Mouse (Mus musculus): ENCODE data around the gene Fbxl17. TPM values are rescaled to one million over a fixed set of nuclear protein-coding genes. Genes with fewer than 3 reads are reported as not detected.

Gene Fbxl17
- total RNA-seq, 2 experiments from 2014 or later = 33.2 to 36.1 TPM

DNA sequence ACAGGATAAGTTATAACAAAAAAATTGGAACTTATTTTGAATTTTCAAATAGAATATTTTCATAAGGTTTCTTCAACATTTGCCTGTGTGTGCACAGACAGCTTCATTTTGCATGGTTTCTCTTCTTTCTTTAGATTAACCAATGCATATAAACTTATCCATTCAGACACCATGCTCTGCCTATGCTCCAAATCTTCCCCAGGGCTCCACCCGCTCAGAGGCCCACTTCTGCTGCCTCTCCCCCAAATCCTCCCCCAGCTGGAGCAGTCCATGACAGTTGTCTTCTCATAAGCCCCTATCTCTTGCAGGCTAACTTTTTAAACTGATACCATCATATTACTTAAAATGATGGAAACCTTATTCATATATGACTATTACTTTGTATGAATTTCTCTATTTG is 282.8 kb downstream of the Fbxl17 start:
- no peak for DNase-seq

DNA sequence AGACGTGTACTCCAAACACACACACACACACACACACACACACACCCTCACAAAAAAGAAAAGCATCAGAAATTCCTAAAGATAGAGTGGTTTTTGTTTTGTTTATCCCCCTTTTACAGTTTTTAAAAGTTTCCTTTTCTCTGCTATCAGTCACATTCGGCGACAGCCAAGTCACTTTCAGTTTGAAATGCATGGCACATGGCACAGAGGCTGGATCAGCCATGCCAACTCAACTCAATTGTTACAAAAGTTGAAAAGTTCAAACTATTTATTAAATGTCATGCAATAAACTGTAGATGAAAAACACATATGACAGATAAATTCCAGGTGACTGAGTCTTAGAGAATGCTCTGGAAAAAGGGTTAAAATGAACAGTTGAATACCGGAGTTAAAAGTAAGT is 287.8 kb downstream of the Fbxl17 start:
- no peak for DNase-seq

DNA sequence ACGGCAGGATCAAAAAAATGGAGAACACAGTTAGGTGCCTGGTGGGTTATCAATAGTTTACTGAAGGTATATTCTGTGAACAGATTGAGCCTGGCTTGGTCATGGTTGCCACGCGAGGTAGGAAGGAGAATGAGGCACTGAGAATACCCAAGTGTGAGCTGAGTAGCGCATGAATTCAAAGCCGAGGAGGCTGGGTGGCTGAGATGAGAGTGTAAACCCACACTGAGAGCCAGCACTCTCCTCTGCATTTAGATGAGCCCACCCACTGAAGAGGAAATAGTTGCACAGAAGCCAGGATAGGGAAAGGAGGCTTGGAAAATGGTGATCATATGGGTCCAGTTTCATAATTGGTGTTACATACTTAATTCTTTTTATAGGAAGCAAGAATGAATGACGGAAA is 290.7 kb downstream of the Fbxl17 start:
- no peak for DNase-seq

DNA sequence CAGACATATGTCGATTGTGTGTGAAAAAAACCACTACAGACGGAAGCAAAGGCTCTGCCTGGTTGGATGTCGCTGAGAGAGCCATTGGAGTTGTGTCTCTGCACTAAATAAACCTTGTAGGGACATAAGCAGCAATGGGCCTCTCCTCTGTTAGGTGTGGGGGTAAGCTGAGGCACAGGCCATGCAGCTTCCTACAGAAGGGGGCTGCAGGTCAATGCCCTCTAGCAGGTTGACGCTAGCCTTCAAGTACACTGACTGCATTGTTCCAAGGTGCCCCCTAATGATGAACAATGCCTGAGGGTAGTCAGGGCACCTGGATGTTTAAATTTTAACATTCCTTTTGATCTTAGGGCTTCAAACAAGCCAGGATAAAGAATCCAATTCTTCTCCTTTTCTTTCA is 291.5 kb downstream of the Fbxl17 start:
- no peak for DNase-seq

DNA sequence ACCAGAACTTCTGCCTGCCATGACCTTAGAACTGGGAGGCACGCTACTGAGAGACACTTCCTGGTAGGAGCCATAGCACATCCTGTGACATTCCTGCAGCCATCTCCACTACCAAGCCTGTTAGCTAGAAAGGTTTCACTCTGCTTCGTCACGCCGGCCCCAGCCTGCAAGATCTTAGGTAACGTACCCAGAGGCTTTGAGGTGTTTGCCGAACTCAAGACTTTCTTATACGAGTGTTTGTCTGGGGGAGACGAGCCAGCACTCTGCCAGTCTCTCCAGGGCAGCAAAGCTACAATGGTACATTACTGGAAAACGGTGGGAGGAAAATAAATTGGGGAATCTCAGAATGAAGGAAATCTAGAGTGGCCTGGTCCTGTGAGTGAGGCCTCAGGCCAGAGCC is 292.1 kb downstream of the Fbxl17 start:
- DNase-seq = no peak

DNA sequence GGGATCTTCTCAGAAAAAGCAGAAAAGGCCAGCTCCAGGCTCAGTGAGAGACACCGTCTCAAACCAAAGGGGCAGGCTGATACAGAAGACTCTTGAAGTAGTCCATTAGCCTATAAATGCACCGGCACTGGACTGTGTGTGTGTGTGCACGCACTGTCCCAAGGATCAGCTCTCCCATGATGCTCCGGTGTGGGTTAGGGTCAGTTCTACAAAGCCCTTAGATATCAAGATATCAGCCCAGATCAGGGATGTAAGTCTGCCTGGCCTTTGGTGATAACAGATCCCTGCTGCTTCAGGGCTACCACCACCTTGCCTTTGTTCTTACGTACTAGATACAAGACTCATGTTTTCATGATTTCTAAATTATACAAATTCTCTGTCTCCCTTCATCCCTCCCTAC is 294.5 kb downstream of the Fbxl17 start:
- no peak for DNase-seq

DNA sequence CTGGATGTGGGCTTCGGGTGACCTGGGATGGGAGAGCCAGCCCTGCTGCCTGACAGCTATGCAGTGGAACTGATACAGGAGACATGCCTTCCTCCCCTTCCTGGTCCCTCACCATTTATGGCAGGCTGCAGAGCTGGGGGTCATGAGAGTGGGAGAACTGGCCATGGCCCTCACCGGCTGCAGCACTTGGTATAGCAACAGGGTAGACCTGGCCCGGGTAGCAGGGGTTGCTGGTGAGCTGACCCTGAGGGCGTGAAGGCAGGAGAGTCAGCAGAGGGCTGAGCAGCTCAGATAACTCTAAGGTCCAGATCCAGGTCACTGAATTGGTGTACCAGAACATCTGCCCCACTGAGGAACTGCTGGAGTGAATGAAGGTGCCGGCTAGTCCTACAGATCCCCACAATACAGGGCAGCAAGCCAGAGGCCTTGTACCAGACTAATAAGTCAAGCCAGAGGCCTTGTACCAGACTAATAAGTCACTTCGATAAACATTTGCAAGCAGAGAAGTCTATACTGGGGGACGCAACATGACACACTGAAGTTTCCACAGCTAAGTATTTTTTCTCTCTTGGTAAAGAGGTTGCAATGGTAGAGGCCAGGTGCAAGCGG is 296.1 kb downstream of the Fbxl17 start:
- DNase-seq = peak; percentile 76 to 77

DNA sequence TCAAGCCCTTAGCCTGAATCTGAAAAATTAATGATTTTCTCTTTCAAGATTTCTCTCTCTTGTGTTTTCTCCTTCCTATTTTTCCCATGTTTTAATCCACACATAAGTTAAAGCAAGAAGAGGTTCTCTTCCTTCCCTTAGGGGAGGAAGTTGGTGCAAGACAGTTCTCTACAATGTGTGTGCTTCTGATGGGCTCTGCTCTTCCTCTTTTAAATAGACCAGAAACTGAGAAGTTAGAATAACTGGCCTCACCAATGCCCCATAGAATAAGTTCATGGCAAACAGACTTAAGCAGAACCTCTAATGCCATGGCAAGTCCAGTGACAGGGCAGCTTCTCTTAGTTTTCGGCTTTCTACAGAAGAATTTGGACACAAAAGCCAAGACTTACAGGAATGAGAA is 301.1 kb downstream of the Fbxl17 start:
- DNase-seq = no peak

DNA sequence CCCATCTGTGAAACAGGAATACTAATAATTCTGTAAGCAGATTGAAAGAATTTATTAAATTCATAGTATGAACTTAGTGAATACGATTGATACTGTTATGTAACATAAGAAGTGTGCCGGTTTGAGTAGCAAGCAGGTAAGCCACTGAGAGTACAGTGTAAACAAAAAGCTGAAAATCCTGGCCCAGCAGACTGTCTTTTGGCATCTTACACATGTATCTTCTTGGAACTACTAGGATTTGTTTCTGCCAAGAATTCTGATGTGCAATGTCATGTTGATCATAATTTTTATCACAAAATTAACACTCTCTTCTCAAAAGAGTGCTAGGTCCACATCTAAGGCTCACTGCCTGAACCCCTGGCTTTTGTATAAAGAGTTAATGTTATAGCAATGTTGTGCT is 304.3 kb downstream of the Fbxl17 start:
- no peak for DNase-seq

DNA sequence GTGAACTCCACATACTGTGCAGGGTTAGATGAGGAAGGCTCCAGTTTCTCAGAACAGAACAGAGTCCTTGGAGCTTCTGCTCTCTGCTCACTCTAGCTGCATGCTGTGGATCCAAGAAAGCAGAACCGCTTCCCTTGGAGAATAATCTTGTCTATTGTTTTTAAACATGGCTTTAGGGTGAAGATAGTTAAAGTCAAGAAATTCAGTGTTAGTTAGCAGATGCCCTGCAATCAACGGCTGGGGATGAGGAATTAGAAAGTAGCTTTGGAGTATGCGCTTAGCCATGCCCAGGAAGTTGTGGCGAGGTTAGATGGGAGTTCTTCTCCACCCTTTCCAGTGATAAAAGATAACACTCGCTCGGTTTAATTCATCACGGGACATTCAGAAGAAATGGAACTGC is 306.6 kb downstream of the Fbxl17 start:
- no peak for DNase-seq

DNA sequence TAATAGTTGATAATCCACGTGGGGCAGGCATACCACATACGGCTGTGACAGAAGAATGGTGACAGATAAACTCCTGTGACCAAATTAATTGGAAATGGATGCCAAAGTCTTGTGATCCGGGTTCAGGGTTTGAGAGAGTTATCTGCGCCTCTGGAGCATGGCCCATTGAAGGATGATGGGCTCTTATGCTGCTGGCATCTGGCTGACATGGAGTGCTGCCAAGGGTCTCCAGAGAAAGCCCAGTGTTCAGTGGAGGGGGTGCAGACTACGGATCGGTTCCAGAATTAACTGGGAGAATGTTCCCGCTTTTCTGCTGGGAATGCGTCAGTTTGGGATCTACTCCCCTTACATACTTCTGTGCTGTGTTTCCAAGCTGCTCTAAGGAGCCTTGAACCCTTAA is 308.5 kb downstream of the Fbxl17 start:
- DNase-seq = no peak

DNA sequence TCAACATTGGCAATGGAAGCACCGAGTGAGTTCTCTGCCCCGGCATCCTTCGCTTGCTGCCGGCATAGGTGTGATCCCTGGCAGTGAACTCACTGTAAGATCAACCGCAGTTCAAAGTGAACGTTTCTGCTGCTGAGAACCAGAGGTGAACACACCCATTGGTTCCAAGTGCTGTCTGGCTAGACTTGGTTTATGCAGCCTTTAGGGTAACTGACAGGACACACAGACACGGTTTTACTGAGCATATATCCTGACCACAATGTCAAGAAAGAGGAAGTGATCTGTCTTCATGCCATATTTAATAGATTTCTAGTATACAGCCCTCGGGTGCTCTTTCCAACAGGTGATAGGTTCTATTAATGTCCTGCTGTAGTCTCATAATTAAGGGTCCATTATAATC is 310.5 kb downstream of the Fbxl17 start:
- DNase-seq = no peak

DNA sequence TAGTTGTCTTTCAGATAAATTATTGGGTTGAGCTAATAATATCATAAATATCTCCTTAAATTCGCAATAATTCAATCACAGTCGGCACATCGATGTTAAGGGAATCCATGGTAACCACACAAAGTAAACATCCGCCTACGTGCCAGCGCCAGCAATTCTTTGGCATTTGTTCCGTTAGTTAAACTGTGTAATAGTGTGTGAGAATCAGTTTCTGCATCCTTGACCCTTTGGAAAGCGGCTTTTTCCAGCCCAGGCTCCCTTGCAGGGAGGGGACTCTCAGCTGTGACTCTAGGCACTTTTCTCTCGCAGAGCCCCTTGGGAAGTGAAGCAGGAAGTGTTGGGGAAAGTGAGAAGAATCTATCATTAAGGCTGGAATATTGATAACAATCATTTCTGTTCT is 314.3 kb downstream of the Fbxl17 start:
- DNase-seq = peak; percentile 49 to 61

DNA sequence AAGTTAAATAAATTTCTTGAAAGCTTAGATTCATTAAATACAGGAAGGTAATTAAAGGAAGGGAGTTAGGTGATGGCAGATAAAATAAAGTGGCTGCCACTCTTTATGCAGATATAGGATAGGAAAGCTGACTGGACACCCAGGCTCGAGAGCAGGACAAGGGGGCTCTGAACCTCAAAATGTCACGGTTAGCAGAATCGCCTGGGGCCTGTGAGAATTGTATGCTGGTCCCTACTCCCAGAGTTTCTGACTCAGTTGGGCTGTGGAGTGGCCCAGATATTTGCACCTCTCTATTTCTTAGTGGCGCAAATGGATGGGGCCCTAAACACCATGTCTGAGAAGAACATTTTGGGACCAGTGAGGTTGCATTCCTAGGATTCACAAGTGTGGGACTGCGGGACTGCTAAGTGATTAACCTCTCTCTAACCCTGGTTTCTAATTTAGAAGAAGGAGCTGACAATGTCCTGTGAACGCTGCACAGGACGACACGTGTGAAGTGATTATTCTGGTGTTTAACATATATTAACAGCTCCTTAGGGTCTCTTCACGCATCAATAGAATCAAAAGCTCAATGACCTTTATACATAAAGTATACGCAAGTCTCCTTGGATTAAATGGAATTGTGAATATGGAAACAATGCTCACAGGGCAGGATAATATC is 314.8 kb downstream of the Fbxl17 start:
- DNase-seq = no peak

DNA sequence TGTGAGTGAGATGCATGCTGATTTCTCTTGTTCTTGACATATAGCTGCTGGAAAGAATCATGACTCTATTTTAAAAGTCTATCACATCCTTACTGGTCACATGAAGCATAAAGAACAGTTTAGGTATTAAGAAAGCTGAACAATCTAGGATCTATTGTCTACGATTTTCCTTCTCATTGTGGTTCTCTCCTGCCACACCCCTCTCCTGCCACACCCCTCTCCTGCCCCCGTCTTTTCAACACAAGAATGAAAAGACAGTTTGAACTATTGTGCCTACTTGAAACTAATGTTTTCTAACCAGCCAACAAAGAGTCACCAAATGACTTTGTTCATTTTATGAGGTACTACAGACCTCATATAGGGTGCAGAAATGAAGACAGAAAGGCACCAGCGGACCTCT is 316.4 kb downstream of the Fbxl17 start:
- DNase-seq = no peak

DNA sequence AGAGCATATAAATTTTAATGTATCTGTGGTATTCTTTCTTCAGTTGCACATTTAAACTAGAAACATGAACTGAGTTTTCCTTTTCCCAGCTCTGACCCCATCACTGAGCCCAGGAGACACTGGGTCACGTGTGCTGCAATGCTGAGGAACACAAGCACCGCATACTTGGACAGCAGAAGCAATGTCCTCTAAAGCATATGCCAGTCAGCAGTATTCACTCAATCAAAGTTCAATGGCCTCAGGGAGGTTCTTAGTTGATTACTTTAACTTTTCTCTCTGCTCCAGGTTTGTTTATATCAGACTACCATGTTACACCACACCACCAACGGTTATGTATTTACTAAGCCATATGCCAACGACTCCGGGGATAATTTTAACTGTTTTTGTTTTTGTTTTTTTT is 318.2 kb downstream of the Fbxl17 start:
- DNase-seq = no peak

DNA sequence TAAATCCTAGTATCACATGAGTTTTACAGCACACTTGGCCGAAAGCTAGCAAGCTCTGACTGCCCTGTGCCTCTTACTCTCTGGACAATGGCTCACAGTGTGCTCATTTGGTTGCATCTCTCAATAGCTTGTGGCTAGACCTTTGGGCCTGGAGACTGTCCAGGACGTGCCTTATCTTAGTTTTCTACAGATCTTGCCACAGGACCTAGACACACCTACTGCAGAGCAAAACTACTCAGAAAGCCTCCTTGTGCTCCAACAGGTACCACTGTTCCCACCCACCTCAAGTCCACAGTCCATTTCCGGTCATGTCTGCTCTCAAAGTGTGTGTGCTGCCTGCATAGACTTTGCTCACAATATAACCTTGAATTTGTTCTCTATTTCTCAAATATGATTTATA is 319.8 kb downstream of the Fbxl17 start:
- no peak for DNase-seq

DNA sequence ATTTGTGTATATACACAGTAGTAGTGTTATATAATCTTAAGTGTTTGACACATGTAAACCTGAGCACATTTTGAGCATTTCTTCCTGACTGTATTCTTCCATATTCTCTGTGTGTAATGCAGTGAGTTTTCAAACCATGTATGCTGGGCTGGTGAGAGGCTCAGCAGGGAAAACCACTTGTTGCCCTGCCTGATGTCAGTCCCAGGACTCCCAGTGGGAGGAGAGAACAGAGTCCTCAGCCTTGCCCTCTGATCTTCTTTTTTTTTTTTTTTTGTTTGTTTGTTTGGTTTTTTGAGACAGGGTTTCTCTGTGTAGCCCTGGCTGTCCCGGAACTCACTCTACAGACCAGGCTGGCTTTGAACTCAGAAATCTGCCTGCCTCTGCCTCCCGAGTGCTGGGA is 321.5 kb downstream of the Fbxl17 start:
- no peak for DNase-seq

DNA sequence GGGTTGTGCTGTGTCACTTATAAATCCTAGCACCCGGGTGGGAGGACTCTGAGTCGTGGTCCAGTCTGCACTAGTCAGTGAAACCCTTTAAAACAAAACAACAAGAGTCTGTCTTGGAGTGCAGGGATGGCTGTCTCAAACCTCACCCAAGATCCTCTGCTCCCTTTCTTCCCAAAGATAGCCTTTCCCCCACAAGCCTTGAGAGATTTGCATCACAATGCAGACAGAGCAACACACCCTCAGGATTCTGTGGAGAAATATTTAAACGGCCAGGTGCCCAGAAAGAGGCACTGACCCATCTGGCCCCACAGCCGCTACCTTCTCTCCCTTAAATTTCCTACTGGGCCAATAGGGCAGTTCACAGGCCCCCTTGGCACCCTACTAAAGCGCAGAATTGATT is 323.4 kb downstream of the Fbxl17 start:
- DNase-seq = no peak

DNA sequence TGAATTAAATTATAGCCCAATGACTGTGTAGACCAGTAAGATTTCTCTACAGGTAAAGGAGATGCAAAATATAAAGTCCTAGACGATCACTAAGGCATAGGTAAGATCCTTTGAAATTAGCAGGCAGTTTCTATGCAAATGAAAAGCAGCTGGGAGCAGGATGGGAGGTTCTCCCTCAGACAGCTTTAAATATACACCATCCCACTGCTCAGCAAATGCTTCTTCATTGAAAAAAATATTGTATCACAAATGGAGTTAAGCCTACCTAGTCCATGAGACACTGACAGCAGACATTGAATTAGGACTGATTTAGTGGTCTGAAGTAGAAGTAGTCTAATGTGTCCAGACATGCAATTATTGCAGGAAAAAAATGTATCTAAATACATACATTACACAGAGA is 327.1 kb downstream of the Fbxl17 start:
- DNase-seq = no peak

DNA sequence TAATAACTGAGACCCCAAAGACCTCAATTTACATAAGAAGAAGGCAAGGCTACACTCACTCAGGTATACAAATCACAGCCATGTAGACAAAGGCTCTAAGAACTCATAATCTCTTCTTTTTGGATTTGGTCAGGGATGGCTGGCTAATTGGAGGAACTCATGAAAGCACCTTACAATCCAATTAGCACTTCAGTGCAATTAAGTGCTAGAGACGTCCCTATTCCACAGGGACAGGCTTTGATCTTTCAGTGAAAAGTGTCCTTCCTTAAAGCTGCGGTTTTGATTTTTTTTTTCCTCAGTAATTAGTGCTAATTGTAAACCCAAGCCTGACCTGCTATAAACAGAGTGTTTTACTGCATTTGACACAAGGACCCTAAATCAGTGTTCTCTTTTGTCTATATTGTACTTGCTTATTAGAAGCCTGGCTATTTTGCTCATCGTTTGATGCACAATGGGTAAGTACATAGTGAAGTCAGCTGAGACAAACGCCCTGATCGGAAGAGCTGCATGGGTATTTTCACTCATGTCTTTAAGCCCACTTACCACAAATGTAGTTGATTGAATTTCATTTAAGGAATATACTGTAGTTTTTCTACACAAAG is 327.8 kb downstream of the Fbxl17 start:
- no peak for DNase-seq

DNA sequence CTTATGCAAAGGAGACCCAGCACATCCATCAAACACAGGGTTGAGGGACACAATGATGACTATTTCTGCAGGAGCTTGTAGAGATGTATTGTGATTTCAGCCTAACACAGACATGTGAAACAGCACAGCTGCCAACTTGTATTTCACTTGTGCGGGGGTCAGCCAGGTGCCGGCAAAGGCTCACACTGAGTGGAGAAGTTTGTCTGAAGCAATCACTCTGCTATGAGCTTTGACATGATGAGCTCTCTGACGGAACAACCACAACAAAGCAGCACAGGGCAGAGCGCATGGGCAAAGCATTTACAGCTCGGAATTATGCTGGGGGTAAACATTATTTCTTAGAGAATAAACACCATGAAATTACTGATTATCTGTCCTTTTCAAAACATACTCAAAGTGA is 328.6 kb downstream of the Fbxl17 start:
- DNase-seq = no peak

DNA sequence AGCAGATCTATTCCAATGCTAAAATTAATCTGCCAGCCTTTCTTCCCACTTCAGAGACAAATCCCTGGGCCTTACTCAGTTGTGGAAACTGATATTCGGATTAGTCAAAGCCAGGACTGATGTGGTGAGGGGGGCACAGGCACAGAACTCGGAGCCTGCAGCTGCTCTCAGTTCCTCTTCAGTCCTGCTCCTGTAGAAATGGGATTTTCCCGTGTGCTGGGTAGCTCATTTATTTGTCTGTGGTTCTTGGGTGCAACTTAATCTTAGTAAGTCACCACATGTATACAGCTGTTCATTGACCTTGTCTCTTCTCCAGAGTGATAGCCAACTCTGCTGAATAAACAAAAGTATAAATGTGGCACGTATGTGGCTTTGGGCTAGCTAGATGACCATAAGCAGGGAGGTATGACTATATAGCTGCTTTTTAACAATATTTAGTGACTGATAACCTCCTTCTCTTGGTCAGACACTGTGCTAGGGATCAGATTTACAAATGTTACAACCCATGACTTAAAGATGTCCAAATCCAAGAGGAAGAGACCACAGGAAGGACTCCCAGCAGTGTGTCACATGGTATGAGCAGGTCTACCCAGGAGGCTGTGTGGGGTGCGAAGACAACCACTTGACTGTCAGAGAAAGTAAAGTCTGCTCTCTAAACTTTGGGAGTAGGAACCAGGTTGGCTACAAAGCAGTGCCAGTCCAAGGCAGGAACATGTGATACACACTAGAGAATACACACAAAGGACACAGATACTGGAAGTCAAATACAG is 331.6 kb downstream of the Fbxl17 start:
- DNase-seq = no peak
